Mouse (Mus musculus) adrenal gland, adult (tissue): ENCODE results near the gene Ilkap.
A peak's percentile ranks its signal among the peaks of the same experiment; 100 is the strongest.

Source experiments
- DNase-seq, 2 experiments: peaks; one replicate each; pipeline ENCODE4 v3.0.0; 2022 to 2023; ENCODE audit warnings: low spot score in 1 of 2; ENCODE audit not compliant: inconsistent age in 2 of 2

Gene Ilkap

GRCm38 (mm10) chr1:91398260-91399062, at the start of gene Ilkap:
TSS of gene Ilkap (minus strand) at chr1:91398815.
- DNase-seq: peak; percentile 86 to 94

- no peak for DNase-seq
These were observed 47.9 kb upstream of the Ilkap start for GRCm38 (mm10) chr1:91446511-91446910.

- DNase-seq: peak; percentile 95 to 98
These were observed 47.4 kb upstream of the Ilkap start for GRCm38 (mm10) chr1:91446060-91446459.

- peak; percentile 82 to 92 for DNase-seq
These were observed 46.5 kb upstream of the Ilkap start for GRCm38 (mm10) chr1:91444841-91445830.

- peak in 1 of 2 experiments; percentile 87 for DNase-seq
These were observed 43.9 kb upstream of the Ilkap start for GRCm38 (mm10) chr1:91442350-91442990.

- DNase-seq: no peak
These were observed 43.2 kb upstream of the Ilkap start for GRCm38 (mm10) chr1:91441855-91442254.

- DNase-seq: peak in 1 of 2 experiments; percentile 67
These were observed 41.2 kb upstream of the Ilkap start for GRCm38 (mm10) chr1:91439776-91440175.

GRCm38 (mm10) chr1:91437573-91437972, 39.0 kb upstream of the Ilkap start:
- DNase-seq: peak in 1 of 2 experiments; percentile 80

- no peak for DNase-seq
These were observed 38.4 kb upstream of the Ilkap start for GRCm38 (mm10) chr1:91437083-91437400.

- peak; percentile 90 to 96 for DNase-seq
These were observed 37.9 kb upstream of the Ilkap start for GRCm38 (mm10) chr1:91436380-91437082.

- no peak for DNase-seq
These were observed 37.1 kb upstream of the Ilkap start for GRCm38 (mm10) chr1:91435606-91436130.

- DNase-seq: no peak
These were observed 36.3 kb upstream of the Ilkap start for GRCm38 (mm10) chr1:91434905-91435304.

GRCm38 (mm10) chr1:91430761-91431160, 32.1 kb upstream of the Ilkap start:
- no peak for DNase-seq

GRCm38 (mm10) chr1:91429212-91429611, 30.6 kb upstream of the Ilkap start:
- DNase-seq: peak in 1 of 2 experiments; percentile 21

- peak; percentile 93 to 97 for DNase-seq
These were observed 30.0 kb upstream of the Ilkap start for GRCm38 (mm10) chr1:91428614-91429013.

- peak in 1 of 2 experiments; percentile 28 for DNase-seq
These were observed 27.8 kb upstream of the Ilkap start for GRCm38 (mm10) chr1:91426397-91426796.

GRCm38 (mm10) chr1:91420601-91421065, 22.0 kb upstream of the Ilkap start:
- DNase-seq: peak in 1 of 2 experiments; percentile 83

- DNase-seq: peak; percentile 89 to 95
These were observed 21.4 kb upstream of the Ilkap start for GRCm38 (mm10) chr1:91419862-91420600.

- no peak for DNase-seq
These were observed 19.4 kb upstream of the Ilkap start for GRCm38 (mm10) chr1:91417991-91418390.
